20 mouse cellular contexts compared by ENCODE assay signal in the genomic region with DNA sequence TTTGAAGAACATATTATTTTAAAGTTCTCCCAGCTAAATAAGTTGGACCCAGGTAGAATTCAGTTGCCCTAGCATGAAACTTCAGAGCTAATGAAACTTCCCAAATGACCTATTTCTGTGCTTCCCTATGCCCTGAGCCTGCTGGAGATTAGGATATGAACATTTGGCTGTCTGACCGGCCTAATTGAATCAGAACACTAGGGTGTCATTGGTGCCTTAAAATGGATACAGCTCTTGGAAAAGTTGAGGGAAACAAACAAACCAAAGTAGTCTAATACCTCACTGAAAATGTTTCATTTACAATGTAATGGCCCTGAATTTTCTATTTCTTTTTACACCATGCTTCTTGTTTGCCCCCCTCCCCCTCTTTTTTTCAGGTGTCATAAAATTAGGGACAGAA.
DNase-seq lines count a peak whose midpoint lies in the region; ATAC-seq and TF ChIP-seq lines count a peak whose summit lies in the region.
"Had no signal": no experiment of that assay in that cellular context is flagged by ENCODE, and none has a peak within 500 bp of the region (broad histone marks: within the 10 kb centered on the region; RNA-seq: fewer than 3 reads in every experiment).

No protein-coding gene starts in this region.

- H3K4me3 ChIP-seq in heart, adult 2 months = no peak overlapping the region

- no peak for TF ChIP-seq CTCF in heart, adult 2 months (IDR thresholded peaks at IDR 0.05)

- no peaks in the 10 kb centered on the region for H3K36me3 ChIP-seq in heart, adult 2 months (ENCODE audit: control insufficient read depth, insufficient read depth, low read length)
- H3K36me3 ChIP-seq: G1E had no signal

- no peaks in the 10 kb centered on the region for H3K4me1 ChIP-seq in heart, adult 2 months (ENCODE audit: control insufficient read depth, insufficient read depth, low read length)

- 84% methylated on average over 1 of the region's 1 CpGs for WGBS in heart, adult 2 months

- H3K27me3 ChIP-seq in heart, adult 2 months (ENCODE audit: control insufficient read depth, insufficient read depth, low read length) = no peaks in the 10 kb centered on the region
- H3K27me3 ChIP-seq: CH12.LX, Patski had no signal

- DNase-seq in cerebellum, adult 11-12 months = no peak
- peak; percentile 50 for DNase-seq in cerebellum, adult 9-10 months
- DNase-seq in cerebellum, adult 9-11 months = no peak
- DNase-seq in heart, adult 11 months = peak; percentile 61
- DNase-seq in heart, adult 2 months = no peak
- DNase-seq: adrenal gland, adult 2 months; adrenal gland, adult 8-10 months; adrenal gland, postnatal 10 days; adrenal gland, postnatal 14 days; adrenal gland, postnatal 25 days; adrenal gland, postnatal 36 days; B cell, adult 2 months; cerebellum, adult 11 months; cerebellum, adult 8-10 months had no signal

- peak; percentile 66 for ATAC-seq in cerebellum, adult (ENCODE audit: insufficient number of reproducible peaks, low FRiP score, low TSS enrichment)
- ATAC-seq: activated CD4-positive, CD25-positive, alpha-beta regulatory T cell, adult 4 months; CD4-positive, CD25-positive, alpha-beta regulatory T cell, adult 4 months; Patski had no signal

- intact Hi-C loops in heart, adult 2 months (cut with DNase I) = no loop called here

- H3K27ac ChIP-seq in heart, adult 2 months = no peak overlapping the region

- no peak overlapping the region for H3K9ac ChIP-seq in heart, adult 2 months (ENCODE audit: low read depth, low read length)

- no peak for TF ChIP-seq EP300 in heart, adult 2 months (IDR thresholded peaks at IDR 0.05; ENCODE audit: insufficient read depth, low read depth, low read length)

- H3K79me2 ChIP-seq in heart, adult 2 months (replicated peaks; ENCODE audit: control insufficient read depth, insufficient read depth, low read length) = no peaks in the 10 kb centered on the region

- TF ChIP-seq POLR2A in heart, adult 2 months (IDR thresholded peaks at IDR 0.05; ENCODE audit: insufficient read depth, low read depth, low read length) = no peak

Comparison
In these comparisons a context has a peak if more than half of its experiments do, and no peak if none do; other contexts are left out.
1. DNase-seq: peak in cerebellum, adult 9-10 months (single experiment) and heart, adult 11 months (single experiment); none in cerebellum, adult 11-12 months (single experiment), cerebellum, adult 9-11 months (single experiment) and heart, adult 2 months (0 of 2).